Mouse (Mus musculus): ENCODE measurements around the gene Mmadhc. TPM values are rescaled to one million over a fixed set of nuclear protein-coding genes. Genes with fewer than 3 reads are reported as not detected.

Mmadhc gene
- polyA plus RNA-seq, 1 experiment from 2014 or later, result 153 TPM

- H3K36me3 ChIP-seq (replicated peaks), result no peaks in the 10 kb centered on the region
- no peak for DNase-seq (ENCODE audit: extremely low spot score, low spot score)
- H3K4me1 ChIP-seq, result peaks cover 4% of the 10 kb centered on the region; the same call in 1 of the 2 replicates
- no peak overlapping the region for H3K27ac ChIP-seq
- WGBS, result 81% methylated on average over 8 of the region's 8 CpGs
- H3K27me3 ChIP-seq (ENCODE audit: poor library complexity, severe bottlenecking), result no peaks in the 10 kb centered on the region
- H3K9me3 ChIP-seq, result peaks cover 7% of the 10 kb centered on the region; the same call in 1 of the 2 replicates
- no peak overlapping the region for H3K4me3 ChIP-seq
Observed at GRCm38 (mm10) chr2:50233491-50233890, 63.1 kb downstream of the Mmadhc start.

Other genes starting within 250 kb of the Mmadhc start
- gene Lypd6, start 230.4 kb downstream of the Mmadhc start, polyA plus RNA-seq (2016; fragmentation: Nextera tagmentation; extraction: Ambion mirVana), result 3.9 and 5.5 TPM in 2 replicates

Measured in forebrain, embryonic 10.5 days (tissue).